Mouse (Mus musculus) embryonic fibroblast, embryonic 13.5 days (primary cell): ENCODE results near the gene Nmt2. TPM values are rescaled to one million over a fixed set of nuclear protein-coding genes. Genes with fewer than 3 reads are reported as not detected.

ENCODE experiments used
- H3K27ac ChIP-seq: 2 replicates; pipeline ENCODE4 v1.5.1; 2012; ENCODE audit warnings: low read length, control low read depth, inconsistent platforms; ENCODE audit not compliant: insufficient read depth
- H3K4me1 ChIP-seq: 2 replicates; pipeline ENCODE4 v1.6.1; 2011; ENCODE audit warnings: low read length; ENCODE audit not compliant: control insufficient read depth, insufficient read depth
- H3K4me3 ChIP-seq: 2 replicates; pipeline ENCODE4 v1.5.1; 2011; ENCODE audit warnings: mild to moderate bottlenecking, control low read depth, low read length; ENCODE audit not compliant: insufficient read depth
- CTCF ChIP-seq: IDR thresholded peaks from 2 replicates; pipeline ENCODE4 v1.5.1; 2011; ENCODE audit warnings: mild to moderate bottlenecking, control low read depth, low read length, moderate library complexity, borderline replicate concordance; ENCODE audit not compliant: insufficient read depth
- POLR2A ChIP-seq: IDR thresholded peaks from 2 replicates; pipeline ENCODE4 v1.6.1; 2011; ENCODE audit warnings: low read depth, mild to moderate bottlenecking, control low read depth, low read length, moderate library complexity
- polyA plus RNA-seq: library from polyadenylated mRNA; stranded (reverse); fragments of >200 nt; gene quantifications from 2 replicates; pipeline ENCODE4 v1.2.4, GENCODE M21; 2011; ENCODE audit warnings: low read depth; ENCODE audit not compliant: missing spikeins, insufficient read length

Gene Nmt2
- polyA plus RNA-seq, 1 experiment, result 36.7 TPM

DNA sequence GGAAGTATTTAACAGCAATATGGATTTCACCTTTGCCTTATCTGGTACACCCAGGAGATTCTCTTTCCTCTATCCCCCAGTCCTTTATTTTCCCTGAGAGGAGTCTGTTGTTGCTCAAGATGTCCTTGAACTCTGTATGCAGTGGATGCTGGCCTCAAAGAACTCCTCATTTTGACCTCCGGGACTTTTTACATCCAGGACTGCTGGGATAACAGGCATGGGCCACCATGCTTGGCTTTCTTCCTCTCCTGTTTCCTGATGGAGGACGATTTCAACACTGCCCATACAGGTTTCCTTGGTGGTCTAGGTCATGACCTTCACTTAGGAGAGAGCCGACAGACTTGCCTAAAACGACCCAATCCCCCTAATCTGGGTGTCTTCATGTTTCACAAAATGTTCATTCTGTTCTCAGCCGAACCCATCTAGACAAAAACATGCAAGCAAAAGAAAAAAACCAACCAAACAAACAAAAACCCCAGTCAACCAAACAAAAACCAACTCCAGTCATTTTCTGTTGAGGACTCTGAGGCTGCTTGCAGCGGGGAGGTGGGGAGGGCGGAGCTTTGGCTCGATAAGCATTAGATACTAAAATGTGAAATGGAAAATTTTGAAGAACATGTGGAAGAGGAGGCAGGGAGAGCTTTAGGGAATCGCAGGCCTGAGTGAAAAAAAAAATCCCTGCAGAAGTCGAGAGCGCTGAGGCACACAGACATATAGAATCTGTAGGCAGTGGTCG, 978 bp upstream of the Nmt2 start:
- Histone ChIP-seq H3K4me1 (0 out of 2 replicates have a peak, but pooled peaks cover 5% of the 10 kb centered on the region), H3K4me3 (peak overlapping the region; percentile 48), H3K27ac (peak overlapping the region; percentile 79)
- TF ChIP-seq POLR2A (no peak), CTCF (no peak)

DNA sequence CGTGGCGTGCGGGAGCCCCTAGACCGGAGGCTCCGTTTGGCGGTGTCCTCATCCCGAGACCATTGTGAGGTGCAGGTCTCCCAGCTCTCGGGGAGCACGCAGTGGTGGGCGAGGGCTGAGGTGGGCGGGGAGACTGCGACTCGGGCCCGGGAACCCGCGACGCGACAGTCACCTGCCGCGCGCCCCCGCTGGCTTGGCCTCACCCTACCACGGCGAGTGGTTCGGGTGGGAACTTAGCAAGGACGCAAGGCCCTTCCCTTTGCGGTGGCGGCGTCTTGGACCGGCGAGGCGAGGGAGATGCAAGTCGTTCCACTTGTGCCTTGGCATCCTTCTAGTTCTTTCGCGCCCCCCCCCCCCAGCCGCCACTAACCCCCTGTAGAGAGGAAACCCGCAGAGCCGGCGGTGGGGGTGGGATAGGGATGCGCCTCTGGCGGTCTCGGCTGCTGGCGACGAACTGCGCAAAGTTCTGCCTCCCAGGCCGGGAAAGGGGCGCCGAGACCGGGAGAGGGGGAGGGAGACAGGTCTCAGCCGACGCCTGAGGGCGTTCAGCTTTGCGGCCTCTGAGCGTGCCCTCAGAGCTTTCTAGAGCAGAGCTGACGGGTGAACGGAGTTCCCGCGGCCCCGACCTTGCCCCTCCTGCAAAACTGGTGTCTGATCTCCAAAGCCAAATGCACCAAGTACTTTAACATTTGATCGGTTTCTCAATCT, 615 bp downstream of the Nmt2 start:
- Histone ChIP-seq H3K4me1 (0 out of 2 replicates have a peak, but pooled peaks cover 5% of the 10 kb centered on the region), H3K4me3 (peak overlapping the region; percentile 66), H3K27ac (peak overlapping the region; percentile 48)
- TF ChIP-seq POLR2A (no peak), CTCF (no peak)

DNA sequence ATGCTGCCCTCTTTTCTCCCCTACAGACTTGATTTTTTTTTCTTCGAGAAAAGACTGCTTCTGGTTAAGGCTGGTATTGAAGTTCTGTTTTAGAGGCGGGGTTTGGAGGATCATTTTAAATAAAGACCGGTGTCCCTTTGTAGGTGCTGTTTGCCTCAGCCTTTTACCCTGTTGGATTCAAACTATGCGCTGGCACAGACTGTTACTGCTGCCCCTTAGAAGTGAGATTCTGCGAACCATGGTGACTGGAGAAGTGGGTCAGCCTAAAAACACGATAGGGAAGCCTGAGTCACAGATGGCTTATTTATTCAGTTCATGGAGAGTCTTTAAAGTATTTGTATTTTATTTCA, 1.1 kb downstream of the Nmt2 start:
- Histone ChIP-seq H3K27ac (peak overlapping the region; percentile 48; the same call in 1 of the 2 replicates), H3K4me1 (0 out of 2 replicates have a peak, but pooled peaks cover 5% of the 10 kb centered on the region), H3K4me3 (peak overlapping the region; percentile 66)
- TF ChIP-seq POLR2A (no peak), CTCF (no peak)

DNA sequence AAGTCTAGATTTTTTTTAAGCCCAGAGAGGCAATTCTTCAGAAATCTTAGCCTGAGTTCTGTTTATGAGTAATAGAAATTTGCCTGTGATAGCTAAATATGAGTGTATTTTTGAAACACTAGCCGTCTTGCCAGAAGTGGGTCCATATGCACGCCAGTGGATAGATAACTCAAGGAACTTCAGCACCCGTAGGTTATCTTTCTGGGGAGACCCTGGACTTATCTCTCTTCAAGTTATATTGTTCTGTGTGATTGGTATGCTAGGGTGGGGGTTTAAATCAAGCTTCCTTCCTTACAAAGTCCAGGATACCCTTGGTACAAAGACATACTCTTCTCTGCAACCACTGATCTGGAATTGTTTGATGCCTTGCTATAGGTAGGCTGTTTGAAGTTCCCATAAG, 1.7 kb downstream of the Nmt2 start:
- H3K27ac ChIP-seq, result no peak overlapping the region
- H3K4me3 ChIP-seq, result peak overlapping the region; percentile 66
- H3K4me1 ChIP-seq, result 0 out of 2 replicates have a peak, but pooled peaks cover 5% of the 10 kb centered on the region
- TF ChIP-seq CTCF (no peak), POLR2A (no peak)

DNA sequence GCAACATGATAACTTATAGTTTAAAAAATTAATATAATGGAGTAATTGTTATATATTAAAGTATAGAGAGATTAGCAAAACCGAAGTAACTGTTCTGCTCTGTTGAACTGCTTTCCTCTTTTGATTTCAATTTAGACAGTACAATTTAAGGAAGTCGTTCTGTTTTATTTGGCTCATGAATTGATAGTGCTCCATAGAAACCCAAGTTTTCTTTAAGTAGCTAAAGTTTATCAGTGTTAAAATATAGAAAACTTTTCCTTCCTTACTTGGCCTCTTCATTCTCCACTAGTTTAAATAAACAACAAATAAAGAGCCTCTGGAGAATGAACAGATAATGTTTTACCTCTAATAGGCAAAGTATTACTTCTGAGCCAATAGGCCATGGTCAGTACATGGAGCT, 2.2 kb downstream of the Nmt2 start:
- no peak overlapping the region for H3K27ac ChIP-seq
- H3K4me1 ChIP-seq, result 0 out of 2 replicates have a peak, but pooled peaks cover 5% of the 10 kb centered on the region

DNA sequence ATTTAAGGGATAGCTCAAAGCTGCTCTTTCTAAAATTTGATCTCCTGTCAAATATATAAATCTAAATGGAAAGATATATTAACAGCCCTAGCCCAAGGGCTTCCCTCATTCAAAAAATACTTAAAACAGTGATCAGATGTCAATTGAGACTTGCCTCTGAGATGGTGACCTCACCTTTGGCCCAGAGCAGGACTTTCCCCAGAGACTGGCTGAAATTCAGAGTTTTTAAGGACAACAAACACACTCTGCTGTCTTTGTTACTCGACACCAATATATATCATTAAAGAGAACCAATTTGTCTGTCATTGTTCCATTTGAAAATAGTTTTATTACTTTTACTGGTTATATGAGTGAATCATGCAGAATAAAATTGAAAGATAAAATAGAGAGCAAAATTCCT, 5.6 kb downstream of the Nmt2 start:
- Histone ChIP-seq H3K4me3 (no peak overlapping the region), H3K27ac (no peak overlapping the region), H3K4me1 (no peaks in the 10 kb centered on the region)
- TF ChIP-seq POLR2A (no peak), CTCF (no peak)

More for the DNA sequence above, 2.2 kb downstream of the Nmt2 start:
- no peak for TF ChIP-seq POLR2A
- no peak overlapping the region for H3K4me3 ChIP-seq

DNA sequence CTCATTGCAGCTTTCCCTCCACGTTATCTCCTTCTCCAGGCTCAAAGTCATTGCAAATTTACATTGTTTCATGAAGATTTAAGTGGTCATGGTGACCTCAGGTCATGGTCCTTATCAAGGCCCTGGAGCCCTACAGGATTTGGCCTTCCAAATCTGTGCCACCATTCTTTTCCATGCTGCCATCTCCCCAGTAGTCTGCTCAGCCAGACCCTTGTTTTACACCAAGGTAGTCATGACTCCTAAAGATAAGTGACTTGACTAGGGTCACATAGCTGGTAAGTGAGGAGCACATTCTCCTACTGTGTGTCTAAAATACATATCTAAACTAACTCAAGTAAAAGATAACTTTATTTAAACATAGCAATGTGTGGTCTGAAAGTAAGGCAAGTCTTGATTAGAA, 8.2 kb downstream of the Nmt2 start:
- no peaks in the 10 kb centered on the region for H3K4me1 ChIP-seq
- TF ChIP-seq CTCF, result no peak
- no peak for TF ChIP-seq POLR2A
- H3K27ac ChIP-seq, result no peak overlapping the region
- H3K4me3 ChIP-seq, result no peak overlapping the region

DNA sequence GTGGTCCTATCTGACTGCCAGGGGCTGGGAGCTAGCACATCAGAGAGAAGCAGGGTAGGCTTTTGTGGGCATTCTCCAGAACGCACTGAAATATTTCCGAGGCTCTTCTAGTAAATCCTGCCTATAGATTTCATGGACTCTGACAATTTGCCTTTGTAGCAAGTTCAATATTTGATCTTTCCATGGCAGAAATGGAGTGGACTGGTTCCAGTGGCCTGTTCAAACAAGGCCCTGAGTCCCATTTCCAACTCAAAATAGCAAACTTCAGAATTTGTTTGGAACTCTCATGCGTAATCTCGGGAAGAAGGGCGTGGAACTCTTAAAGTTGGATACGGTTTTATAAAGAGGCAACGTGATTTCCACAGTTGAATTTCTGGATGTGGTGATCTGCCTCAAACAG, 11.8 kb downstream of the Nmt2 start:
- H3K4me1 ChIP-seq, result no peaks in the 10 kb centered on the region
- no peak for TF ChIP-seq CTCF
- TF ChIP-seq POLR2A, result no peak
- H3K27ac ChIP-seq, result no peak overlapping the region

DNA sequence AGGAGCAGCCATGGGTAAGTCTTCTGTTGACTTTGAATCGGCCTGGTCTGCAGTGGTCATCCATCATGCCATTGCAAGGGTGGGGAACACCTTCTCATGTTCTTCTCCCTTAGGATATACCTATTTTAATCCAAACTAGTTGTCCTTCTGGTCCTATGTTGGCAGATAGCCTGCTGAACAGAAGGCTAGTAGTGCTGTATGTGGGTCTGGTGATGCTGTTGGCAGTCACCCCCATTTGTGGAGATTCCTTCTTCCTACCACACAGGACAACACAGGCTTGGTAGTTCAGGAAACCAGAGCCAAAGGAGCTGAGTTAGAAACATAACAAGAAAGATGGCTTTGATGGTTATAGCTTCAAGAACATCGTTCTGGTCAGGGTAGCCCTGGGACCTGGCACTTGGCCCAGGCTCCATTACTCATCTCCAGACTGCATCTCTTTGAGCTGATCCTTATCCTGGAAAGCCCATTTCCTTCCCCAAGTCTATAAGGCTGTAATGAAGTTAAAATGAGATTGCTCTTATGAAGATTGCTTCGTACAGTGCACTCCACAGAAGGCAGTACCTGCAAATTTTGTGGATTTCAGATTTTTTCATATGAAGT, 21.5 kb downstream of the Nmt2 start:
- TF ChIP-seq CTCF (no peak), POLR2A (no peak)

More for the DNA sequence above, 11.8 kb downstream of the Nmt2 start:
- H3K4me3 ChIP-seq, result no peak overlapping the region

DNA sequence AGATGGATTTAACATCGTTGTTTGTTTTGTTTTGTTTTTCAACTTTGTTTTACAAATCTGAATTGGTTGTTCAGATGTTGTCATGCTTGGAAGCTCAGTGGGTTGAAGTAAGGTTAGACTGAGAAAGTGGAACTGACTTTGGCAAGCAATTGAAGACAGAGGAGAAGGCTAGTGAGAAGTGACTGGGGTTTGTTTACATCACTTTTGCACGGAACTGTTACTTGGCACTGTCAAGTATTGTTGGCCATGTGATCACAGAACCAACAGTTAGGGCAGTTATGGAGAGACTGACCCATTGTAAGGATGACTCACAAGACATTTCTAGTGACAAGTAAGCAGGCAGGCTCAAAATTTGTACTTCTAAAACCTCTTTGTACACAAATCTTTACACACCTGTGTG, 39.1 kb downstream of the Nmt2 start:
- TF ChIP-seq POLR2A (no peak), CTCF (no peak)
- H3K27ac ChIP-seq, result no peak overlapping the region
- H3K4me1 ChIP-seq, result no peaks in the 10 kb centered on the region
- no peak overlapping the region for H3K4me3 ChIP-seq

More for the DNA sequence above, 21.5 kb downstream of the Nmt2 start:
- peaks cover 7% of the 10 kb centered on the region; the same call in 1 of the 2 replicates for H3K4me1 ChIP-seq
- no peak overlapping the region for H3K27ac ChIP-seq
- H3K4me3 ChIP-seq, result no peak overlapping the region
